Mouse (Mus musculus): ENCODE results near the gene Atg14. TPM values are rescaled to one million over a fixed set of nuclear protein-coding genes. Genes with fewer than 3 reads are reported as not detected.

Atg14 gene
- polyA plus RNA-seq, 1 experiment from 2014 or later, result 19.5 TPM

- Histone ChIP-seq H3K4me2 (ENCODE audit: low read depth, severe bottlenecking) (no peak overlapping the region), H3K4me3 (ENCODE audit: low read depth, low read length) (no peak overlapping the region), H3K27ac (replicated peaks; ENCODE audit: low read depth, low read length) (no peak overlapping the region), H3K27me3 (ENCODE audit: control insufficient read depth, insufficient read depth, low read length) (no peaks in the 10 kb centered on the region), H3K9me3 (ENCODE audit: control insufficient read depth, low read length) (no peaks in the 10 kb centered on the region), H3K9ac (ENCODE audit: low read length) (no peak overlapping the region), H3K36me3 (ENCODE audit: control insufficient read depth, insufficient read depth, low read length) (no peaks in the 10 kb centered on the region), H3K4me1 (ENCODE audit: control insufficient read depth, insufficient read depth, low read length) (no peaks in the 10 kb centered on the region)
- 88% methylated on average over 2 of the region's 2 CpGs for whole genome bisulfite sequencing
- no peak for DNase-seq (ENCODE audit: low spot score)
- no peak for ATAC-seq (ENCODE audit: insufficient number of reproducible peaks, low FRiP score, low TSS enrichment, low read depth)
Observed at GRCm38 (mm10) chr14:47560714-47561113, 9.7 kb downstream of the Atg14 start.

GRCm38 (mm10) chr14:47555225-47555624, 15.2 kb downstream of the Atg14 start:
- Histone ChIP-seq H3K27ac (replicated peaks; ENCODE audit: low read depth, low read length) (no peak overlapping the region), H3K4me3 (ENCODE audit: low read depth, low read length) (no peak overlapping the region), H3K9ac (ENCODE audit: low read length) (no peak overlapping the region), H3K4me1 (ENCODE audit: control insufficient read depth, insufficient read depth, low read length) (no peaks in the 10 kb centered on the region), H3K9me3 (ENCODE audit: control insufficient read depth, low read length) (no peaks in the 10 kb centered on the region), H3K4me2 (ENCODE audit: low read depth, severe bottlenecking) (no peak overlapping the region), H3K27me3 (ENCODE audit: control insufficient read depth, insufficient read depth, low read length) (no peaks in the 10 kb centered on the region), H3K36me3 (ENCODE audit: control insufficient read depth, insufficient read depth, low read length) (no peaks in the 10 kb centered on the region; the same call in 1 of the 2 replicates)
- WGBS, result 97% methylated on average over 5 of the region's 5 CpGs
- ATAC-seq (ENCODE audit: insufficient number of reproducible peaks, low FRiP score, low TSS enrichment, low read depth) (no peak), DNase-seq (ENCODE audit: low spot score) (no peak)

GRCm38 (mm10) chr14:47554236-47554635, 16.2 kb downstream of the Atg14 start:
- no peak for ATAC-seq (ENCODE audit: insufficient number of reproducible peaks, low FRiP score, low TSS enrichment, low read depth)

GRCm38 (mm10) chr14:47553380-47553779, 17.1 kb downstream of the Atg14 start:
- Histone ChIP-seq H3K9me3 (ENCODE audit: control insufficient read depth, low read length) (no peaks in the 10 kb centered on the region), H3K4me3 (ENCODE audit: low read depth, low read length) (no peak overlapping the region), H3K36me3 (ENCODE audit: control insufficient read depth, insufficient read depth, low read length) (peaks cover 3% of the 10 kb centered on the region; the same call in 1 of the 2 replicates), H3K27me3 (ENCODE audit: control insufficient read depth, insufficient read depth, low read length) (no peaks in the 10 kb centered on the region), H3K9ac (ENCODE audit: low read length) (no peak overlapping the region), H3K4me2 (ENCODE audit: low read depth, severe bottlenecking) (no peak overlapping the region), H3K4me1 (ENCODE audit: control insufficient read depth, insufficient read depth, low read length) (no peaks in the 10 kb centered on the region), H3K27ac (replicated peaks; ENCODE audit: low read depth, low read length) (no peak overlapping the region)
- DNase-seq (ENCODE audit: low spot score) (no peak), ATAC-seq (ENCODE audit: insufficient number of reproducible peaks, low FRiP score, low TSS enrichment, low read depth) (no peak)
- WGBS, result 95% methylated on average over 2 of the region's 2 CpGs

More at GRCm38 (mm10) chr14:47554236-47554635, 16.2 kb downstream of the Atg14 start:
- no peaks in the 10 kb centered on the region for H3K27me3 ChIP-seq (ENCODE audit: control insufficient read depth, insufficient read depth, low read length)
- H3K4me3 ChIP-seq (ENCODE audit: low read depth, low read length), result no peak overlapping the region
- 88% methylated on average over 4 of the region's 4 CpGs for WGBS
- H3K4me2 ChIP-seq (ENCODE audit: low read depth, severe bottlenecking), result no peak overlapping the region
- no peaks in the 10 kb centered on the region; the same call in 1 of the 2 replicates for H3K36me3 ChIP-seq (ENCODE audit: control insufficient read depth, insufficient read depth, low read length)
- H3K9ac ChIP-seq (ENCODE audit: low read length), result no peak overlapping the region
- no peaks in the 10 kb centered on the region for H3K9me3 ChIP-seq (ENCODE audit: control insufficient read depth, low read length)
- no peaks in the 10 kb centered on the region for H3K4me1 ChIP-seq (ENCODE audit: control insufficient read depth, insufficient read depth, low read length)
- no peak overlapping the region for H3K27ac ChIP-seq (replicated peaks; ENCODE audit: low read depth, low read length)
- no peak for DNase-seq (ENCODE audit: low spot score)

- H3K9ac ChIP-seq (ENCODE audit: low read length), result no peak overlapping the region
- H3K4me2 ChIP-seq (ENCODE audit: low read depth, severe bottlenecking), result no peak overlapping the region
- no peak overlapping the region for H3K27ac ChIP-seq (replicated peaks; ENCODE audit: low read depth, low read length)
- ATAC-seq (ENCODE audit: insufficient number of reproducible peaks, low FRiP score, low TSS enrichment, low read depth), result no peak
- H3K36me3 ChIP-seq (ENCODE audit: control insufficient read depth, insufficient read depth, low read length), result peaks cover 5% of the 10 kb centered on the region; the same call in 1 of the 2 replicates
- 90% methylated on average over 6 of the region's 6 CpGs for WGBS
- H3K4me1 ChIP-seq (ENCODE audit: control insufficient read depth, insufficient read depth, low read length), result no peaks in the 10 kb centered on the region
- no peak overlapping the region for H3K4me3 ChIP-seq (ENCODE audit: low read depth, low read length)
- H3K9me3 ChIP-seq (ENCODE audit: control insufficient read depth, low read length), result no peaks in the 10 kb centered on the region
- DNase-seq (ENCODE audit: low spot score), result no peak
- H3K27me3 ChIP-seq (ENCODE audit: control insufficient read depth, insufficient read depth, low read length), result no peaks in the 10 kb centered on the region
Observed at GRCm38 (mm10) chr14:47551668-47552067, 18.8 kb downstream of the Atg14 start.

GRCm38 (mm10) chr14:47544877-47545276, 25.6 kb downstream of the Atg14 start:
- H3K4me2 ChIP-seq (ENCODE audit: low read depth, severe bottlenecking), result no peak overlapping the region
- no peak for DNase-seq (ENCODE audit: low spot score)
- peaks cover 10% of the 10 kb centered on the region; the same call in 1 of the 2 replicates for H3K36me3 ChIP-seq (ENCODE audit: control insufficient read depth, insufficient read depth, low read length)
- H3K4me3 ChIP-seq (ENCODE audit: low read depth, low read length), result no peak overlapping the region
- H3K27ac ChIP-seq (replicated peaks; ENCODE audit: low read depth, low read length), result no peak overlapping the region
- H3K9ac ChIP-seq (ENCODE audit: low read length), result no peak overlapping the region
- no peaks in the 10 kb centered on the region for H3K9me3 ChIP-seq (ENCODE audit: control insufficient read depth, low read length)
- no peaks in the 10 kb centered on the region for H3K27me3 ChIP-seq (ENCODE audit: control insufficient read depth, insufficient read depth, low read length)
- WGBS, result 96% methylated on average over 4 of the region's 4 CpGs
- no peak for ATAC-seq (ENCODE audit: insufficient number of reproducible peaks, low FRiP score, low TSS enrichment, low read depth)
- no peaks in the 10 kb centered on the region for H3K4me1 ChIP-seq (ENCODE audit: control insufficient read depth, insufficient read depth, low read length)

- Histone ChIP-seq H3K9ac (ENCODE audit: low read length) (no peak overlapping the region), H3K27ac (replicated peaks; ENCODE audit: low read depth, low read length) (no peak overlapping the region), H3K4me2 (ENCODE audit: low read depth, severe bottlenecking) (no peak overlapping the region), H3K36me3 (ENCODE audit: control insufficient read depth, insufficient read depth, low read length) (peaks cover 10% of the 10 kb centered on the region; the same call in 1 of the 2 replicates), H3K9me3 (ENCODE audit: control insufficient read depth, low read length) (no peaks in the 10 kb centered on the region), H3K27me3 (ENCODE audit: control insufficient read depth, insufficient read depth, low read length) (no peaks in the 10 kb centered on the region), H3K4me3 (ENCODE audit: low read depth, low read length) (no peak overlapping the region), H3K4me1 (ENCODE audit: control insufficient read depth, insufficient read depth, low read length) (no peaks in the 10 kb centered on the region)
- no peak for ATAC-seq (ENCODE audit: insufficient number of reproducible peaks, low FRiP score, low TSS enrichment, low read depth)
- 91% methylated on average over 5 of the region's 5 CpGs for WGBS
- no peak for DNase-seq (ENCODE audit: low spot score)
Observed at GRCm38 (mm10) chr14:47544286-47544685, 26.2 kb downstream of the Atg14 start.

GRCm38 (mm10) chr14:47542283-47542682, 28.2 kb downstream of the Atg14 start:
- H3K9me3 ChIP-seq (ENCODE audit: control insufficient read depth, low read length), result no peaks in the 10 kb centered on the region
- WGBS, result 91% methylated on average over 3 of the region's 3 CpGs
- no peak overlapping the region for H3K27ac ChIP-seq (replicated peaks; ENCODE audit: low read depth, low read length)
- ATAC-seq (ENCODE audit: insufficient number of reproducible peaks, low FRiP score, low TSS enrichment, low read depth) (no peak), DNase-seq (ENCODE audit: low spot score) (no peak)
- peaks cover 7% of the 10 kb centered on the region; the same call in 1 of the 2 replicates for H3K36me3 ChIP-seq (ENCODE audit: control insufficient read depth, insufficient read depth, low read length)
- no peak overlapping the region for H3K9ac ChIP-seq (ENCODE audit: low read length)
- H3K4me1 ChIP-seq (ENCODE audit: control insufficient read depth, insufficient read depth, low read length), result no peaks in the 10 kb centered on the region
- H3K4me2 ChIP-seq (ENCODE audit: low read depth, severe bottlenecking), result no peak overlapping the region
- no peaks in the 10 kb centered on the region for H3K27me3 ChIP-seq (ENCODE audit: control insufficient read depth, insufficient read depth, low read length)
- no peak overlapping the region for H3K4me3 ChIP-seq (ENCODE audit: low read depth, low read length)

- no peak overlapping the region for H3K9ac ChIP-seq (ENCODE audit: low read length)
- H3K9me3 ChIP-seq (ENCODE audit: control insufficient read depth, low read length), result no peaks in the 10 kb centered on the region
- no peak for DNase-seq (ENCODE audit: low spot score)
- no peak overlapping the region for H3K4me2 ChIP-seq (ENCODE audit: low read depth, severe bottlenecking)
- H3K4me1 ChIP-seq (ENCODE audit: control insufficient read depth, insufficient read depth, low read length), result no peaks in the 10 kb centered on the region
- 0 out of 2 replicates have a peak, but pooled peaks cover 5% of the 10 kb centered on the region for H3K36me3 ChIP-seq (ENCODE audit: control insufficient read depth, insufficient read depth, low read length)
- no peak overlapping the region for H3K27ac ChIP-seq (replicated peaks; ENCODE audit: low read depth, low read length)
- no peaks in the 10 kb centered on the region for H3K27me3 ChIP-seq (ENCODE audit: control insufficient read depth, insufficient read depth, low read length)
- no peak for ATAC-seq (ENCODE audit: insufficient number of reproducible peaks, low FRiP score, low TSS enrichment, low read depth)
- H3K4me3 ChIP-seq (ENCODE audit: low read depth, low read length), result no peak overlapping the region
- 90% methylated on average over 10 of the region's 10 CpGs for WGBS
Observed at GRCm38 (mm10) chr14:47541325-47541948, 29.0 kb downstream of the Atg14 start.
